Mouse (Mus musculus) 416B (cell line): Measurements from ENCODE around the gene Agfg1.

Experiments
- DNase-seq: peaks from one replicate; pipeline ENCODE4 v3.0.0; 2011; ENCODE audit warnings: low read depth

The Agfg1 gene

GRCm38 (mm10) chr1:82825256-82825655, 14.0 kb upstream of the Agfg1 start:
- no peak for DNase-seq

- DNase-seq, result no peak
Measured at GRCm38 (mm10) chr1:82825783-82826182, 13.5 kb upstream of the Agfg1 start.

- DNase-seq, result no peak
Measured at GRCm38 (mm10) chr1:82826911-82827310, 12.4 kb upstream of the Agfg1 start.

DNA sequence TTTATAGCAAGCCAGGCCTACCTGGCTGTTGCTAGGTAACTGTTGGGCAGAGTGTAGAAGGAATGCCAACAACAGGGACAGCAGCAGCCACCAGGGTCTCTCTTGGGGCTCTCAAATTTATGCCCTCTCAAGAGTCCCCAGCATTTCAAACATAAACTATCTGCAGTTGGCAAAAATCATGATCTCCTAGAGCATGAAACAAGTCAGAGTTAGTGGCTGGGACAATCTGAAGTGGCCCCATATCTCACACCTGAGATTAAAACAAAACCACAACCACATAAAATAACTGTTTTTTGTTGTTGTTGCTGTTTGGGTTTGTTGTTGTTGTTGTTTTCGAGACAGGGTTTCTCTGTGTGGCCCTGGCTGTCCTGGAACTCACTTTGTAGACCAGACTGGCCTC, 8.5 kb upstream of the Agfg1 start:
- no peak for DNase-seq

GRCm38 (mm10) chr1:82831547-82832240, 7.6 kb upstream of the Agfg1 start:
- peak; percentile 34 for DNase-seq

DNA sequence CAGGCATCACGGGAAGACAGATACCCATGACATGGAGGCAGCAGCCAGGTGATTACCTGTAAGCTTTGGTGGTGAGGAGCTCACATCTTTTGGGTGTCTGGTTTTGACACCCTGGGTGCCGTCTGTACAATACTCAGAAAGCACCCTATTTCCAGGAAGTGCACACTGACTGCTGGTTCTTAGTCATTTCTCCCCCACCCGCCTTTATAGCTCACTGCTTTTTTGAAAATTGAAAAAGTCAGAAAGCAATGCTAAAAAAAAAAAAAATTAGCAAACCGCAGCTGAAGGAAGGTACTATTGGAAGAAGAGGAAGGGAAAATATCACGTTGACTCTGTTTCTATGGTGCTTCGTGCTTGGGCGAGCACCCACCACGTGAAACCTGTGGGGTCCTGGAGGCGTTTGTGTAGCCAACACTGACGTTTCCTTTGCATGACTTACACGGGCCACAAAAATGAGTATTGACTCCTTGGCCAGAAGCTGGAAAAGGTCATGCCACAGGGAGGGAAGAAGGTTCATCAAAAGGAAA, 6.7 kb upstream of the Agfg1 start:
- no peak for DNase-seq

GRCm38 (mm10) chr1:82833501-82833900, 5.8 kb upstream of the Agfg1 start:
- DNase-seq, result no peak

- peak; percentile 89 for DNase-seq
Measured at GRCm38 (mm10) chr1:82834572-82834971, 4.7 kb upstream of the Agfg1 start.

DNA sequence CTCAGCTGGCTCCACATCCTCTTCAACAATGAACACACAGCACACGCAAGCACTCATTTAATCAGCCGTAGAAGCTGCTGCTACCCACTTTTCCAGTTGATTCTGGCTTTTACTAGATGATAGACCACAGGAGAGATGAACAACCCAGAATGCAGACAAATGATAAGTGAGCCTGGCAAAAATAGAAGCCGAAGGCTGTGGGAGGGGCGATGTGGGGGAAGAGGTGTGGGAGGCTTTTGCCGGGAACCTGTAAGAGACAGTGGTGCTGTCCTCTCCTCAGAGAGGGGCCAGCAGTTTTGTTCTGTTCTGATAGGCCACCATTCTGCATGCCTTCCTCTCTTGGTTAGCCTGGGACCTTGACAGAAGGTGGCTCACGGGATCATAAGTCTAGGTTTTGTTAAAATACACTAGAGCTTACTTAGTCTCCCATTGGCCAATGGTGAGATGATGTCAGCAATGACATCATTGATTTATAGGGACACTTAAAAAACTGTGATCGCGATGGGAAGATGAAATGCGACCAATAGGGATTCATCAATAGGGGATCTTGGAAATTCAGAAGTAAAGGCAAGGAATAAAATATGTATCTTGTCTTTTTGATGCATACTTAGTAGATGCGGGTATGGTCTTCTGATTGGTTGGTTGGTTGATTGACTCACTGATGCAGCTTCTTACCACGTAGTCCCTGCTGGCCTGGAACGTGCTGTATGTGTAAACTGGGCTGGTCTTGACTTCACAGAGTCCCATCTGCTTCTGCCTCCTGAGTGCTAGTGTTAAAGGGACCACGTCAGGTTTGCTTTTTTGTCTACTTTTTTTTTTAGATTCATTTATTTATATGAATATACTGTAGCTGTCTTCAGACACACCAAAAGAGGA, 2.7 kb upstream of the Agfg1 start:
- no peak for DNase-seq

DNA sequence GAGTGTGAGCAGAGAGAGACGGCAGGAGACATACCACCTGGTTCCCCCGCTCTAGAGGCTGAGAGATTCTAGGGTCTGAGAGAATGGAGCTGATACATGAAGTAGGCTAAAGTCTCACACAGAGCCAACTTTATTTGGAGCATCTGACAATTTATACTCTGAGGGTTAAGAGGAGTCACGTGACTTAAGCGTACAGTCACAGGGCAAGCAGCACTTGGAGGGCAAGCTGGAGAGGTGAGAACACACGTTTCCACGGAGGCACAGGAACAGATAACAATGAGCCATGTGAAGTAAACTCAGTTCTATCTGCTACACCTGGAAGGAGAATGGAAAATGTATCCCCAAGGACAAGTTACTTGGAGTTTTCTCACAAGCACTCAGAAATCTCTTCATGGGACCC, 1.7 kb upstream of the Agfg1 start:
- DNase-seq, result no peak

DNA sequence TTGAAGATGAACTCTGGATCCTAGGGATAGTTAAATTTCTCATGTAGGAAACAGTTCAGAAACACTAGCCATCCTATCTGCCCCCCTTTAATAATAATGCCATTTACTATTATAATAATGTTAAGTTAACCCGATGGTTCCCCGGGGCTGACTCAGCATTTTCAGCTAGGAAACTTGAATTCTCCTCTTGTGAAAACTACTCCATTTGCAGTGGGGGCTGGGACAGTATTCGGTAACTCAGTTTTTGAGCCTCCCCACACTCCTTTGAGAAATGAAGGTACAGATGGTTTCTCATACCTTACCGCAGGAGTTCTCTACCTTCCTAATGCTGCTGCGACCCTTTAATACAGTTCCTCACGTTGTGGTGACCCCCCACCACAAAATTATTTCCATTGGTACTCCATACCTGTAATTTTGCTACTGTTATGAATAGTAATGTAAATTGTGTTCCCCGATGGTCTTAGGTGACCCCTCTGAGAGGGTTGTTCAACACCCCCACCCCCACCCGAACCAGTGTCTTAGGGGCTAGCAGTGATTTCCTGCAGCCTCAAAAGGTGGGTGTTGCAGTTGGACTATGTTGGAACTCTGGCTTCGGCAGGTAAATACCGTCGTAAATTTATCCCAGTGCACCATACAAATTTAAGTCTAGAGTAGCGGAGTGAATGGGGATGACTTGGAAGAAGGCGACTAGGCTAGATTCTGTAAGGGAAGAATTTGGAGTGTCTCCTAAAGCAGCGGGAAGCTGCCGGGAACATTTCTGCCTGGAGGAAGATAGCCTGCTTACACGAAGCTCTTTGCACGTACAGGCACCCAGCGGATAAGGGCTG, 601 bp upstream of the Agfg1 start:
- DNase-seq, result no peak

GRCm38 (mm10) chr1:82839614-82840421, 535 bp downstream of the Agfg1 start:
- no peak for DNase-seq

- DNase-seq, result no peak
Measured at GRCm38 (mm10) chr1:82855729-82856128, 16.4 kb downstream of the Agfg1 start.

- DNase-seq, result no peak
Measured at GRCm38 (mm10) chr1:82858236-82858635, 19.0 kb downstream of the Agfg1 start.

DNA sequence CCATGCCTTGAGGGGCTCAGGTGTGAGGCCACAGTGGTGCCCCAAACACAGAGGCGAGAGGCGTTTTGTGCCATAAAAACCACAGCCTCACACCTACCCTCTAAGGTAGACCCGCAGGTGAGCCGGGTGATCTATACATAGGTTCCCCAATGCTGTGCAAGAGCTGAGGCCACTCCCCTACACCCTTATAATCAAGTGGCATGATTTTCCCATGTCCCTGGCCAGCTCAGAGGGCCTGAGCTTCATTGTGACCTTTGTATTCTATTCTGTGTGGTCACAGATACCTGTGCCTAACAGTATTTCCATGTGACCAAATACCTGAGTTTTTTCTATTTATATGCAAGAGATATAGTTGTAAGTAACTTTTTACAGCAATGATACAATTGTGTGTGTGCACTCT, 21.1 kb downstream of the Agfg1 start:
- DNase-seq, result no peak

DNA sequence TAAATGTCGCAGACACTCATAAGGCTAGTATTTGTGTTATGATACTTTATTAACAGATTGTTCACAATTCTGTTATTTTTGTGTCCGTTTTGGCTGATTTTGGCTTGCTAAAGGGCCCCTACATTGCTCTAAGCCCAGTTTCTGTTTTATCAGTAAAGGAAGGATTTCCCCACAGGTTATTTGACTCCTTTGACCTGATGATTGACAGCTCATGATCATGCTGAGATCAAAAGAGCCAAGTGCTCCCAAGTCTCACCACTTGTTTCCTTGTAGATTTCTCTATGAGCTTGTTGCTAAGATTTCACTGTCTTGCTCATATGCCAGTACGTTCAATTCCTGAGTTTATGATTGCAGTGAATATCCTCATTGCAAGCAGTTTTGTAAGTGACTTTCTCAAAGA, 30.9 kb downstream of the Agfg1 start:
- DNase-seq, result no peak

DNA sequence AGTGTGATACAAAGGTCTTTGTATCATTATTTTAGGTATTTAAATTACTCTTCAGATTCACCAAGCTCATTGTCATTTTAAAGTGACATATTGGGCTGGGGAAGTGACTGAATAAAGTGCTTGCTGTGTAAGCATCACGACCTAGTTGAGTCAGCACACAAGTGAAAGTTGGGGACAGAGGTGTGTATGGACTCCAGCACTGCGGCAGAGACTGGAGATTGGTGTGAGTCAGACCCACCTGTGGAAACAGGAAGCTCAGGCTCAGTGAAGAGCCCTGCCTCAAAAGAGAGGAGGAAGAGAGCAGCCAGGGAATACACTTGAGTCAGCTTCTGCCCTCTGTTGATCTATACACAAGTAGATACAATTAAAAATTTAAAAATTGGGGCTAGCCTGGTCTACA, 39.9 kb downstream of the Agfg1 start:
- peak; percentile 55 for DNase-seq

DNA sequence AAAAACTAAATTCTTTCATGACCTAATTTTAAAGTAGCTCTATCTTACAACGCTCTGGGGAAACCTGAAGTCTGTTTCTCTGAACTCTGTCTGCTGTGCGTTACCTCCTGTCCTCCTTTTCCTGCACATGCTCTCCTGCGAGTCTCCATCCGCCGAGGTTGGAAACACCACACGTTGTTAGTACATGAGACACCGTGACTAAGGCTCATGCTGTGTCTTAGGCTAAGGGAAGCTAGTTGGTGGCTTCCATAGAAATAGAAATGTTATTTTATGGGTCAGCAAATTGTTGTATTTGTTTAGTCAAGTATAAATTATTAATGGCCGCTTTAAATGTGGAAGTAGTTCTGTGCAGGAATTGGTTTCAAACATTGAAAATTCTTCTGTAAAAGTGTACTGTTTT, 40.9 kb downstream of the Agfg1 start:
- no peak for DNase-seq

- DNase-seq, result no peak
Measured at GRCm38 (mm10) chr1:82893269-82893668, 54.0 kb downstream of the Agfg1 start.

DNA sequence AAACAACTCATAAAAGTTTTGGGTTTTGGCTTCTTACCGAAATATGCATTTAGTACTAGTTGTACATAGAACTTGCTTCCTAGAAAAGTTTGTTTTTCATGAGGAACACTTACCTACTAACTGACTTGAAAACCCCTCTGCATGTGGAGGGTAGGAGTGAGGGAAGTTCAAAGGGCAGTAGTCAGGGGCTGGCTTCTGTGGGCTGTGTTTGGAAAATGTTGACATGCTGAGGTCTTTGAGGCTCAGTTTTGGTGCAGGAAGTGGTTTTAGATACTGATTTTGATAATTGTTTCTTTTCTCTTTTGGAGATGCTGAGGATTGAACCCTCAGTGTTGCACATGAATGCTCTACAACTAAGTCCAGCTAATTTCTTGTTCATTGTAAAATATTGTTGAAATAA, 61.3 kb downstream of the Agfg1 start:
- DNase-seq, result peak; percentile 57

GRCm38 (mm10) chr1:82901201-82901600, 61.9 kb downstream of the Agfg1 start:
- no peak for DNase-seq

GRCm38 (mm10) chr1:82905886-82906285, 66.6 kb downstream of the Agfg1 start:
- DNase-seq, result no peak
